Mouse (Mus musculus) right cerebral cortex, adult 2 months (tissue): Measurements from ENCODE around the gene Erp29.
"Not testable (repeated sequence)": the region's sequence is repeated elsewhere in the genome, so short reads cannot be mapped to it uniquely, and the experiment has no call there.

Experiments
- DNase-seq, 2 experiments: peaks; one replicate each; pipeline ENCODE4 v3.0.0; 2021 to 2022; ENCODE audit warnings: low spot score in 2 of 2

Erp29 gene

GRCm38 (mm10) chr5:121452026-121452869, at the start of gene Erp29:
TSS of gene Erp29 (minus strand) at chr5:121452506.
- DNase-seq, result peak; percentile 97

- DNase-seq, result not testable (repeated sequence)
These were observed 49.2 kb upstream of the Erp29 start for GRCm38 (mm10) chr5:121501424-121501996.

GRCm38 (mm10) chr5:121500719-121501118, 48.4 kb upstream of the Erp29 start:
- no peak for DNase-seq

- DNase-seq, result peak; percentile 68 to 69
These were observed 41.0 kb upstream of the Erp29 start for GRCm38 (mm10) chr5:121493305-121493704.

GRCm38 (mm10) chr5:121484801-121485200, 32.5 kb upstream of the Erp29 start:
- DNase-seq, result no peak

GRCm38 (mm10) chr5:121477680-121478079, 25.4 kb upstream of the Erp29 start:
- peak in 1 of 2 experiments; percentile 59 for DNase-seq

GRCm38 (mm10) chr5:121476040-121476439, 23.7 kb upstream of the Erp29 start:
- no peak for DNase-seq

GRCm38 (mm10) chr5:121474610-121475009, 22.3 kb upstream of the Erp29 start:
- DNase-seq, result no peak

- DNase-seq, result no peak
These were observed 20.1 kb upstream of the Erp29 start for GRCm38 (mm10) chr5:121472411-121472810.

- DNase-seq, result no peak
These were observed 17.3 kb upstream of the Erp29 start for GRCm38 (mm10) chr5:121469566-121469965.

GRCm38 (mm10) chr5:121463601-121464250, 11.4 kb upstream of the Erp29 start:
- DNase-seq, result no peak

GRCm38 (mm10) chr5:121462967-121463366, 10.7 kb upstream of the Erp29 start:
- DNase-seq, result no peak

GRCm38 (mm10) chr5:121462171-121462502, 9.8 kb upstream of the Erp29 start:
- DNase-seq, result no peak

GRCm38 (mm10) chr5:121461339-121462170, 9.2 kb upstream of the Erp29 start:
- no peak for DNase-seq

GRCm38 (mm10) chr5:121455510-121456265, 3.4 kb upstream of the Erp29 start:
- DNase-seq, result no peak

GRCm38 (mm10) chr5:121454503-121454782, 2.1 kb upstream of the Erp29 start:
- DNase-seq, result no peak

GRCm38 (mm10) chr5:121453743-121454502, 1.6 kb upstream of the Erp29 start:
- no peak for DNase-seq

- DNase-seq, result no peak
These were observed 600 bp upstream of the Erp29 start for GRCm38 (mm10) chr5:121452906-121453305.

GRCm38 (mm10) chr5:121451644-121452025, 671 bp downstream of the Erp29 start, which contains the start of gene Tmem116:
TSS of gene Tmem116 (plus strand) at chr5:121451893.
- DNase-seq, result peak; percentile 31 to 41

GRCm38 (mm10) chr5:121451203-121451602, 1.1 kb downstream of the Erp29 start:
- no peak for DNase-seq

GRCm38 (mm10) chr5:121450476-121450875, 1.8 kb downstream of the Erp29 start:
- DNase-seq, result no peak
